Mouse (Mus musculus) embryonic facial prominence, embryonic 11.5 days (tissue): ENCODE data around the gene Syngap1. TPM values are rescaled to one million over a fixed set of nuclear protein-coding genes. Genes with fewer than 3 reads are reported as not detected.
A peak's percentile ranks its signal among the peaks of the same experiment; 100 is the strongest.

ENCODE experiments used
- ATAC-seq: fragments of 200-750 bp; cut with Nextera tagmentation; replicated peaks from 2 replicates; pipeline ENCODE4 v1.8.0; 2017; ENCODE audit warnings: low read depth; ENCODE audit not compliant: insufficient number of reproducible peaks, low FRiP score, low TSS enrichment
- DNase-seq: peaks from one replicate; pipeline ENCODE4 v3.0.0-alpha.2; 2015; ENCODE audit warnings: low spot score
- H3K27ac ChIP-seq: fragments of 300-500 bp; sonication (generic); replicated peaks from 2 replicates; pipeline ENCODE4 v1.5.1; 2014; ENCODE audit warnings: mild to moderate bottlenecking, low read depth, low read length, control low read depth
- H3K27me3 ChIP-seq: fragments of 300-500 bp; sonication (generic); 2 replicates; pipeline ENCODE4 v1.6.1; 2014; ENCODE audit warnings: mild to moderate bottlenecking, low read length, moderate library complexity, mixed read lengths; ENCODE audit not compliant: control insufficient read depth, insufficient read depth
- H3K36me3 ChIP-seq: fragments of 300-500 bp; sonication (generic); replicated peaks from 2 replicates; pipeline ENCODE4 v1.6.1; 2014; ENCODE audit warnings: low read depth, mild to moderate bottlenecking, low read length, moderate library complexity, mixed read lengths; ENCODE audit not compliant: control insufficient read depth, insufficient read depth
- H3K4me1 ChIP-seq: fragments of 300-500 bp; sonication (generic); 2 replicates; pipeline ENCODE4 v1.6.1; 2014; ENCODE audit warnings: low read length, mixed read lengths; ENCODE audit not compliant: control insufficient read depth, insufficient read depth
- H3K4me2 ChIP-seq: fragments of 300-500 bp; sonication (generic); 2 replicates; pipeline ENCODE4 v1.6.1; 2014; ENCODE audit warnings: low read depth, mild to moderate bottlenecking, control low read depth, low read length, moderate library complexity
- H3K4me3 ChIP-seq: fragments of 300-500 bp; sonication (generic); 2 replicates; pipeline ENCODE4 v1.5.1; 2014; ENCODE audit warnings: low read depth, low read length, control low read depth
- H3K9ac ChIP-seq: fragments of 300-500 bp; sonication (generic); replicated peaks from 2 replicates; pipeline ENCODE4 v1.6.1; 2014; ENCODE audit warnings: mild to moderate bottlenecking, control low read depth, low read length
- H3K9me3 ChIP-seq: fragments of 300-500 bp; sonication (generic); replicated peaks from 2 replicates; pipeline ENCODE4 v1.6.1; 2016; ENCODE audit warnings: mild to moderate bottlenecking, low read length, inconsistent platforms, mixed read lengths; ENCODE audit not compliant: control insufficient read depth
- WGBS: fragments of 180-500 bp; shearing (Covaris S2); extraction: QIAGEN DNeasy Blood & Tissue Kit; methylation state at CpG from one replicate; pipeline ENCODE4 v1.1.7; 2014; 5-methylcytosine and 5-hydroxymethylcytosine counted together
- polyA plus RNA-seq: library from polyadenylated mRNA; unstranded; fragments of >200 nt; fragmentation: Nextera tagmentation; extraction: Ambion mirVana; gene quantifications from 2 replicates; pipeline ENCODE4 v1.2.1, GENCODE M21; 2014

Gene Syngap1
- polyA plus RNA-seq, 1 experiment from 2014 or later: 2.8 TPM

- Histone ChIP-seq H3K4me3 (peak overlapping the region; percentile 60), H3K9ac (peak overlapping the region; percentile 75), H3K4me1 (peaks cover 9% of the 10 kb centered on the region), H3K27me3 (no peaks in the 10 kb centered on the region), H3K4me2 (peak overlapping the region; percentile 96), H3K9me3 (no peaks in the 10 kb centered on the region), H3K27ac (peak overlapping the region; percentile 63), H3K36me3 (no peaks in the 10 kb centered on the region)
- under 1% methylated on average over 22 of the region's 22 CpGs for WGBS
- ATAC-seq (no peak), DNase-seq (no peak)
Measured at GRCm38 (mm10) chr17:26938731-26939130, 2.3 kb upstream of the Syngap1 start.

- H3K27ac ChIP-seq: peak within 1 kb of the TSS; percentile 77
- H3K27me3 ChIP-seq: no peaks in the 10 kb centered on the region
- WGBS: under 1% methylated on average over 69 of the region's 70 CpGs
- peaks cover 9% of the 10 kb centered on the region for H3K4me1 ChIP-seq
- no peaks in the 10 kb centered on the region for H3K9me3 ChIP-seq
- DNase-seq: peak; percentile 100
- peak within 1 kb of the TSS; percentile 75 for H3K9ac ChIP-seq
- H3K36me3 ChIP-seq: no peaks in the 10 kb centered on the region
- H3K4me2 ChIP-seq: peak within 1 kb of the TSS; percentile 96
- peak within 1 kb of the TSS; percentile 60 for H3K4me3 ChIP-seq
- peak; percentile 86 for ATAC-seq
Measured at GRCm38 (mm10) chr17:26939178-26939972, 1.7 kb upstream of the Syngap1 start, which contains the start of gene Cuta. Gene Cuta (minus strand): TSS chr17:26939569.

- peaks cover 9% of the 10 kb centered on the region for H3K4me1 ChIP-seq
- 2% methylated on average over 3 of the region's 3 CpGs for WGBS
- H3K9ac ChIP-seq: peak overlapping the region; percentile 72
- H3K4me3 ChIP-seq: peak overlapping the region; percentile 60
- DNase-seq: no peak
- H3K9me3 ChIP-seq: no peaks in the 10 kb centered on the region
- no peak; the same call in 1 of the 2 replicates for ATAC-seq
- no peaks in the 10 kb centered on the region for H3K36me3 ChIP-seq
- H3K4me2 ChIP-seq: peak overlapping the region; percentile 84
- H3K27ac ChIP-seq: peak overlapping the region; percentile 77
- no peaks in the 10 kb centered on the region for H3K27me3 ChIP-seq
Measured at GRCm38 (mm10) chr17:26939973-26940300, 1.1 kb upstream of the Syngap1 start.

GRCm38 (mm10) chr17:26941841-26942570 is 953 bp downstream of the Syngap1 start:
- Histone ChIP-seq H3K27me3 (no peaks in the 10 kb centered on the region), H3K4me3 (peak overlapping the region; percentile 54), H3K4me1 (peaks cover 13% of the 10 kb centered on the region), H3K9me3 (no peaks in the 10 kb centered on the region), H3K9ac (peak overlapping the region; percentile 64), H3K36me3 (no peaks in the 10 kb centered on the region), H3K4me2 (peak overlapping the region; percentile 73), H3K27ac (peak overlapping the region; percentile 77)
- ATAC-seq (no peak), DNase-seq (no peak)
- WGBS: 14% methylated on average over 4 of the region's 4 CpGs

- H3K4me1 ChIP-seq: peaks cover 11% of the 10 kb centered on the region
Measured at GRCm38 (mm10) chr17:26945824-26946495, 4.9 kb downstream of the Syngap1 start.

GRCm38 (mm10) chr17:26946567-26946966 is 5.5 kb downstream of the Syngap1 start:
- 2% methylated on average over 26 of the region's 37 CpGs for WGBS
- peak overlapping the region; percentile 59 for H3K9ac ChIP-seq
- H3K27me3 ChIP-seq: no peaks in the 10 kb centered on the region
- H3K4me3 ChIP-seq: peak overlapping the region; percentile 33
- DNase-seq (peak; percentile 56), ATAC-seq (0 out of 2 replicates have a peak, but pooled peaks have one; percentile 16)
- H3K36me3 ChIP-seq: no peaks in the 10 kb centered on the region
- peaks cover 11% of the 10 kb centered on the region for H3K4me1 ChIP-seq
- no peaks in the 10 kb centered on the region for H3K9me3 ChIP-seq
- 0 out of 2 replicates have a peak overlapping the region, but pooled peaks have one; percentile 6 for H3K27ac ChIP-seq
- H3K4me2 ChIP-seq: peak overlapping the region; percentile 85

More at GRCm38 (mm10) chr17:26945824-26946495, 4.9 kb downstream of the Syngap1 start:
- no peaks in the 10 kb centered on the region for H3K36me3 ChIP-seq
- no peaks in the 10 kb centered on the region for H3K9me3 ChIP-seq
- H3K4me2 ChIP-seq: peak overlapping the region; percentile 85
- peak overlapping the region; percentile 33 for H3K4me3 ChIP-seq
- 26% methylated on average over 13 of the region's 13 CpGs for WGBS
- DNase-seq (no peak), ATAC-seq (no peak)
- 0 out of 2 replicates have a peak overlapping the region, but pooled peaks have one; percentile 6 for H3K27ac ChIP-seq
- no peaks in the 10 kb centered on the region for H3K27me3 ChIP-seq
- peak overlapping the region; percentile 59 for H3K9ac ChIP-seq

- Histone ChIP-seq H3K27me3 (no peaks in the 10 kb centered on the region), H3K36me3 (no peaks in the 10 kb centered on the region), H3K4me3 (no peak overlapping the region), H3K4me2 (peak overlapping the region; percentile 85), H3K27ac (no peak overlapping the region), H3K4me1 (peaks cover 16% of the 10 kb centered on the region), H3K9ac (peak overlapping the region; percentile 59), H3K9me3 (no peaks in the 10 kb centered on the region)
- no peak for DNase-seq
- WGBS: 42% methylated on average over 12 of the region's 12 CpGs
- no peak for ATAC-seq
Measured at GRCm38 (mm10) chr17:26947231-26948100, 6.4 kb downstream of the Syngap1 start.
